Mouse (Mus musculus): Measurements from ENCODE around the gene Dhrs7. TPM values are rescaled to one million over a fixed set of nuclear protein-coding genes. Genes with fewer than 3 reads are reported as not detected.
A peak's percentile ranks its signal among the peaks of the same experiment; 100 is the strongest.
"Not testable (repeated sequence)": the region's sequence is repeated elsewhere in the genome, so short reads cannot be mapped to it uniquely, and the experiment has no call there.

The Dhrs7 gene
- 100 to 1,000 TPM in 1 of 2 experiments, 10 to 100 TPM in 1; 79.2 to 105 TPM for total RNA-seq (2021)

- DNase-seq, result peak; percentile 96
Observed at GRCm38 (mm10) chr12:72664735-72665337, at the start of gene Dhrs7. TSS of gene Dhrs7 (minus strand) at chr12:72664909.

- DNase-seq, result no peak
Observed at GRCm38 (mm10) chr12:72709981-72710380, 45.3 kb upstream of the Dhrs7 start.

GRCm38 (mm10) chr12:72704068-72704467, 39.4 kb upstream of the Dhrs7 start:
- DNase-seq, result no peak

- DNase-seq, result no peak
Observed at GRCm38 (mm10) chr12:72700013-72700412, 35.3 kb upstream of the Dhrs7 start.

- peak; percentile 47 for DNase-seq
Observed at GRCm38 (mm10) chr12:72694901-72695463, 30.3 kb upstream of the Dhrs7 start.

- peak; percentile 60 for DNase-seq
Observed at GRCm38 (mm10) chr12:72694438-72694837, 29.7 kb upstream of the Dhrs7 start.

- peak; percentile 39 for DNase-seq
Observed at GRCm38 (mm10) chr12:72693895-72694294, 29.2 kb upstream of the Dhrs7 start.

GRCm38 (mm10) chr12:72688281-72688680, 23.6 kb upstream of the Dhrs7 start:
- not testable (repeated sequence) for DNase-seq

GRCm38 (mm10) chr12:72687741-72688140, 23.0 kb upstream of the Dhrs7 start:
- not testable (repeated sequence) for DNase-seq

GRCm38 (mm10) chr12:72686566-72686965, 21.9 kb upstream of the Dhrs7 start:
- not testable (repeated sequence) for DNase-seq

- no peak for DNase-seq
Observed at GRCm38 (mm10) chr12:72683612-72684011, 18.9 kb upstream of the Dhrs7 start.

- DNase-seq, result no peak
Observed at GRCm38 (mm10) chr12:72682511-72683282, 18.0 kb upstream of the Dhrs7 start.

- DNase-seq, result no peak
Observed at GRCm38 (mm10) chr12:72681919-72682318, 17.2 kb upstream of the Dhrs7 start.

GRCm38 (mm10) chr12:72679635-72680034, 14.9 kb upstream of the Dhrs7 start:
- no peak for DNase-seq

- DNase-seq, result peak; percentile 38
Observed at GRCm38 (mm10) chr12:72674820-72675219, 10.1 kb upstream of the Dhrs7 start.

GRCm38 (mm10) chr12:72674079-72674797, 9.5 kb upstream of the Dhrs7 start:
- peak; percentile 22 for DNase-seq

- DNase-seq, result no peak
Observed at GRCm38 (mm10) chr12:72671516-72672135, 6.9 kb upstream of the Dhrs7 start.

- DNase-seq, result no peak
Observed at GRCm38 (mm10) chr12:72670921-72671320, 6.2 kb upstream of the Dhrs7 start.

- DNase-seq, result no peak
Observed at GRCm38 (mm10) chr12:72667868-72668469, 3.3 kb upstream of the Dhrs7 start.

GRCm38 (mm10) chr12:72666015-72666414, 1.3 kb upstream of the Dhrs7 start:
- no peak for DNase-seq

- peak; percentile 55 for DNase-seq
Observed at GRCm38 (mm10) chr12:72664020-72664734, 532 bp downstream of the Dhrs7 start.

Data from heart, postnatal 4 days (tissue).